Mouse (Mus musculus) kidney, embryonic 15.5 days (tissue): Measurements from ENCODE around the gene Ubr1. TPM values are rescaled to one million over a fixed set of nuclear protein-coding genes. Genes with fewer than 3 reads are reported as not detected.
"Not testable (repeated sequence)": the region's sequence is repeated elsewhere in the genome, so short reads cannot be mapped to it uniquely, and the experiment has no call there.

Experiments
- ATAC-seq: fragments of 200-750 bp; cut with Nextera tagmentation; replicated peaks from 2 replicates; pipeline ENCODE4 v1.8.0; 2017; ENCODE audit warnings: moderate TSS enrichment; ENCODE audit not compliant: low FRiP score
- H3K27ac ChIP-seq: fragments of 300-500 bp; sonication (generic); 2 replicates; pipeline ENCODE4 v1.5.1; 2015; ENCODE audit warnings: mild to moderate bottlenecking, inconsistent platforms
- H3K27me3 ChIP-seq: fragments of 300-500 bp; sonication (generic); 2 replicates; pipeline ENCODE4 v1.6.1; 2015; ENCODE audit warnings: inconsistent platforms
- H3K36me3 ChIP-seq: fragments of 300-500 bp; sonication (generic); 2 replicates; pipeline ENCODE4 v1.6.1; 2015; ENCODE audit warnings: inconsistent platforms
- H3K4me1 ChIP-seq: fragments of 300-500 bp; sonication (generic); 2 replicates; pipeline ENCODE4 v1.6.1; 2015; ENCODE audit warnings: inconsistent platforms
- H3K4me2 ChIP-seq: fragments of 300-500 bp; sonication (generic); 2 replicates; pipeline ENCODE4 v1.6.1; 2015; ENCODE audit warnings: moderate library complexity, mild to moderate bottlenecking, inconsistent platforms
- H3K4me3 ChIP-seq: fragments of 300-500 bp; sonication (generic); replicated peaks from 2 replicates; pipeline ENCODE4 v1.5.1; 2015; ENCODE audit warnings: mild to moderate bottlenecking, inconsistent platforms
- H3K9ac ChIP-seq: fragments of 300-500 bp; sonication (generic); 2 replicates; pipeline ENCODE4 v1.6.1; 2015; ENCODE audit warnings: mild to moderate bottlenecking, inconsistent platforms
- H3K9me3 ChIP-seq: fragments of 300-500 bp; sonication (generic); replicated peaks from 2 replicates; pipeline ENCODE4 v1.6.1; 2016; ENCODE audit warnings: inconsistent platforms
- WGBS: fragments of 180-500 bp; shearing (Covaris S2); methylation state at CpG from one replicate; pipeline ENCODE4 v1.1.7; 2015; ENCODE audit warnings: mixed read lengths; 5-methylcytosine and 5-hydroxymethylcytosine counted together
- polyA plus RNA-seq: library from polyadenylated mRNA; unstranded; fragments of >200 nt; fragmentation: Nextera tagmentation; extraction: Ambion mirVana; gene quantifications from 2 replicates; pipeline ENCODE4 v1.2.1, GENCODE M21; 2015

Gene Ubr1
- polyA plus RNA-seq, 1 experiment from 2014 or later, result 30.4 TPM

GRCm38 (mm10) chr2:120972257-120972656 lies 1.7 kb upstream of the Ubr1 start:
- H3K4me3 ChIP-seq, H3K27me3 ChIP-seq, H3K27ac ChIP-seq, H3K4me2 ChIP-seq, H3K9ac ChIP-seq, H3K36me3 ChIP-seq, H3K9me3 ChIP-seq, ATAC-seq: not testable (repeated sequence)
- WGBS, result 94% methylated on average over 8 of the region's 8 CpGs
- peaks cover 19% of the 10 kb centered on the region for H3K4me1 ChIP-seq

DNA sequence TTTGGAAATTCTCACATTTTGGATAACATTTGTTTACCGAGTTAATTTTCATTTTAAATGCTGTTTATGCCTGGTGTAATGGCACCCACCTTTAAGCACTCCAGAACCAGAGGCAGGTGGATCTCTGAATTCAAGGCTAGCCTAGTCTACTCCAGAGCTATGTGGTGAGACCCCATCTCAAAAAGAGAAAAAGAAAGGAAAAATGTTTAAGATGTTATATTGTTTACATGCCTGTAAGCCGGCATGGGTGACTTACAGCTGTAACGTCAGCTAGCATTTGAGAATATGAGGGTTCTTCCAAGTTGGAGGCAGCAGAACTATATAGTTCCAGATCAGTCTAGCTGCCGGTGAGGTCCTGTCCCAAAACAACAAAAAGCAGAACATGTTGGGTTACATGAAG lies 1.3 kb upstream of the Ubr1 start:
- H3K4me2 ChIP-seq, result no peak overlapping the region
- peaks cover 19% of the 10 kb centered on the region for H3K4me1 ChIP-seq
- no peak overlapping the region for H3K27ac ChIP-seq
- WGBS, result 90% methylated on average over 4 of the region's 4 CpGs
- H3K9ac ChIP-seq, result no peak overlapping the region
- no peaks in the 10 kb centered on the region for H3K27me3 ChIP-seq
- no peak overlapping the region for H3K4me3 ChIP-seq
- H3K9me3 ChIP-seq, result no peaks in the 10 kb centered on the region
- H3K36me3 ChIP-seq, result 0 out of 2 replicates have a peak, but pooled peaks cover 4% of the 10 kb centered on the region
- no peak for ATAC-seq

- H3K4me3 ChIP-seq, result peak overlapping the region; percentile 66
- ATAC-seq, result peak; percentile 65
- no peaks in the 10 kb centered on the region for H3K27me3 ChIP-seq
- H3K9ac ChIP-seq, result peak overlapping the region; percentile 68
- 2% methylated on average over 23 of the region's 23 CpGs for WGBS
- peak overlapping the region; percentile 66 for H3K4me2 ChIP-seq
- H3K9me3 ChIP-seq, result no peaks in the 10 kb centered on the region
- peak overlapping the region; percentile 81 for H3K27ac ChIP-seq
- H3K36me3 ChIP-seq, result 0 out of 2 replicates have a peak, but pooled peaks cover 4% of the 10 kb centered on the region
- H3K4me1 ChIP-seq, result peaks cover 19% of the 10 kb centered on the region
Measured at GRCm38 (mm10) chr2:120970045-120970539, 423 bp downstream of the Ubr1 start.

GRCm38 (mm10) chr2:120965486-120965885 lies 5.0 kb downstream of the Ubr1 start:
- Histone ChIP-seq H3K4me2 (no peak overlapping the region), H3K4me1 (peaks cover 15% of the 10 kb centered on the region), H3K4me3 (no peak overlapping the region), H3K9me3 (no peaks in the 10 kb centered on the region), H3K36me3 (peaks cover 12% of the 10 kb centered on the region), H3K27me3 (no peaks in the 10 kb centered on the region), H3K27ac (no peak overlapping the region), H3K9ac (no peak overlapping the region)
- ATAC-seq, result no peak
- 90% methylated on average over 3 of the region's 3 CpGs for WGBS

GRCm38 (mm10) chr2:120963110-120963509 lies 7.4 kb downstream of the Ubr1 start:
- Histone ChIP-seq H3K4me3 (no peak overlapping the region), H3K4me2 (no peak overlapping the region), H3K4me1 (0 out of 2 replicates have a peak, but pooled peaks cover under 1% of the 10 kb centered on the region), H3K9ac (no peak overlapping the region), H3K27me3 (no peaks in the 10 kb centered on the region), H3K9me3 (no peaks in the 10 kb centered on the region), H3K36me3 (peaks cover 30% of the 10 kb centered on the region), H3K27ac (no peak overlapping the region)
- ATAC-seq, result no peak
- WGBS, result 90% methylated on average over 7 of the region's 7 CpGs

DNA sequence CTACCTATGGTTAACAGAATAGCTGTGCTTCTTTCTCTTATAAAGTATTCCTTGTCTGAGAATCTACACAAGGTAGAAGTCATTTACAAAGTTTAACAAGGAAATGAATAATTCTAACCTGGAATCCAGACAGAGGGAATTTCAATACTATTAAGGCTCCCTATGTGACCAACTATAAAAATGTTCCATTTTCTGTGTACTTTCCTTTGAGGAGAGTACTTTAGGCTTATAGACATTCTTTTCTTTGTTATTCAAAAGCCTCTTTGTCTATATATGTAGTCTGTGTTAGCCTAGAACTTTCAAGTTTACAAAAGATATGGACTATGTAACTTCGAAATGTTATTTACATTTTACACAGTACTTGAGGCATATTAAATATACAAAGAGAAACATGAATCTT lies 10.3 kb downstream of the Ubr1 start:
- WGBS, result 95% methylated on average over 1 of the region's 1 CpGs
- H3K27ac ChIP-seq, result no peak overlapping the region
- H3K9ac ChIP-seq, result no peak overlapping the region
- H3K27me3 ChIP-seq, result no peaks in the 10 kb centered on the region
- no peak for ATAC-seq
- H3K4me3 ChIP-seq, result no peak overlapping the region
- no peaks in the 10 kb centered on the region for H3K4me1 ChIP-seq
- peaks cover 30% of the 10 kb centered on the region for H3K36me3 ChIP-seq
- H3K4me2 ChIP-seq, result no peak overlapping the region
- H3K9me3 ChIP-seq, result no peaks in the 10 kb centered on the region

GRCm38 (mm10) chr2:120959827-120960226 lies 10.7 kb downstream of the Ubr1 start:
- no peaks in the 10 kb centered on the region for H3K4me1 ChIP-seq
- H3K27me3 ChIP-seq, result no peaks in the 10 kb centered on the region
- H3K4me2 ChIP-seq, result no peak overlapping the region
- H3K4me3 ChIP-seq, result no peak overlapping the region
- H3K36me3 ChIP-seq, result peaks cover 34% of the 10 kb centered on the region
- WGBS, result 91% methylated on average over 5 of the region's 5 CpGs
- H3K9me3 ChIP-seq, result no peaks in the 10 kb centered on the region
- H3K9ac ChIP-seq, result no peak overlapping the region
- ATAC-seq, result no peak
- no peak overlapping the region for H3K27ac ChIP-seq

DNA sequence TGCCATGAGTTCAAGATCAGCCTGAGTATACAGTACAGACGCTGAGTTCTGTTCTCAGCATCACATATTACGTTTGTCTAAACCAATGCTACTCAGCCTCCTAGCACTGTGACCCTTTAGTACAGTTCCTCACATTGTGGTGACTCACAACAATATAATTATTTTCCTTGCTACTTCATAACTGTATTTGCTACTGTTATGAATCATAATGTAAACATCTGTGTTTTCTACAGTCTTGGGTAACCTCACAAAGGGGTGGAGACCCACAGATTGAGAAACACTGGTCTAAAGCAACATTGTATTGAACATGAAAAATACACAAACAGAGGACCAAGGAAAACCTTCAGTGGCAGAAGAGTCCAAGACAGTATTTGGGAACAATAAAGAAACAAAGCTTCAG lies 11.2 kb downstream of the Ubr1 start:
- H3K4me2 ChIP-seq, result no peak overlapping the region
- no peaks in the 10 kb centered on the region for H3K27me3 ChIP-seq
- H3K9me3 ChIP-seq, result no peaks in the 10 kb centered on the region
- H3K27ac ChIP-seq, result no peak overlapping the region
- H3K36me3 ChIP-seq, result peaks cover 39% of the 10 kb centered on the region
- no peak overlapping the region for H3K9ac ChIP-seq
- ATAC-seq, result no peak
- H3K4me1 ChIP-seq, result no peaks in the 10 kb centered on the region
- H3K4me3 ChIP-seq, result no peak overlapping the region
- WGBS, result 94% methylated on average over 2 of the region's 2 CpGs

- Histone ChIP-seq H3K4me3 (no peak overlapping the region), H3K4me1 (no peaks in the 10 kb centered on the region), H3K9me3 (no peaks in the 10 kb centered on the region), H3K27ac (no peak overlapping the region), H3K36me3 (peaks cover 59% of the 10 kb centered on the region), H3K4me2 (no peak overlapping the region), H3K27me3 (no peaks in the 10 kb centered on the region), H3K9ac (no peak overlapping the region)
- 0 out of 2 replicates have a peak, but pooled peaks have one; percentile 43 for ATAC-seq
- WGBS, result 38% methylated on average over 2 of the region's 2 CpGs
Measured at GRCm38 (mm10) chr2:120952176-120952938, 18.2 kb downstream of the Ubr1 start.

DNA sequence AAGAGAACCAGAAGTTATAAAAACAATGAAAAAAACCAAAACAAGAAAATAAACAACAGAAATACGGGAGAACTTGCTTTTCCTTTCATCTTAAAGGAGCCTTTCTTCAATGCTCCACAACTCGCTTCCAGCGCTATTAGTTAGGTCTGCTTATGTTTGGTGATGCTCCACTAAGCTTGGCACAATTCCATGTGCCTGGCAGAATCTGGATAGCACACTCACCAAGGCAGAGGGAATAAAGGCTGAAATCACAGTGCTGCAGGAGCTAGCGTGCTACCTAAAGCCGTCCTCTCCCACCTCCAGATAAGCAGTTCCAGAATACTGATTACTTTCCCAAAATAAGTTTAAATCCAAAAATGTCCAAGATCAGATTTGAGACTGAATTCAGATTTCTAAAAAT lies 19.3 kb downstream of the Ubr1 start:
- WGBS, result 82% methylated on average over 5 of the region's 5 CpGs
- Histone ChIP-seq H3K4me2 (no peak overlapping the region), H3K27me3 (no peaks in the 10 kb centered on the region), H3K9ac (no peak overlapping the region), H3K4me1 (no peaks in the 10 kb centered on the region), H3K4me3 (no peak overlapping the region), H3K36me3 (peaks cover 71% of the 10 kb centered on the region), H3K9me3 (no peaks in the 10 kb centered on the region), H3K27ac (no peak overlapping the region)
- no peak for ATAC-seq

GRCm38 (mm10) chr2:120933038-120933437 lies 37.5 kb downstream of the Ubr1 start:
- Histone ChIP-seq H3K4me2 (no peak overlapping the region), H3K36me3 (peaks cover 73% of the 10 kb centered on the region), H3K4me1 (no peaks in the 10 kb centered on the region), H3K27me3 (no peaks in the 10 kb centered on the region), H3K9ac (no peak overlapping the region), H3K4me3 (no peak overlapping the region), H3K27ac (no peak overlapping the region), H3K9me3 (no peaks in the 10 kb centered on the region)
- ATAC-seq, result no peak
- WGBS, result 91% methylated on average over 3 of the region's 3 CpGs

- Histone ChIP-seq H3K9me3 (no peaks in the 10 kb centered on the region), H3K27me3 (no peaks in the 10 kb centered on the region), H3K27ac (no peak overlapping the region), H3K4me1 (no peaks in the 10 kb centered on the region), H3K4me3 (no peak overlapping the region), H3K9ac (no peak overlapping the region), H3K36me3 (peaks cover 41% of the 10 kb centered on the region), H3K4me2 (no peak overlapping the region)
- 46% methylated on average over 4 of the region's 4 CpGs for WGBS
- ATAC-seq, result no peak
Measured at GRCm38 (mm10) chr2:120909556-120909955, 61.0 kb downstream of the Ubr1 start.
